Mouse (Mus musculus): ENCODE data around the gene Mrps30. TPM values are rescaled to one million over a fixed set of nuclear protein-coding genes. Genes with fewer than 3 reads are reported as not detected.

The Mrps30 gene
- polyA plus RNA-seq, 1 experiment from 2014 or later, result 28.0 TPM

DNA sequence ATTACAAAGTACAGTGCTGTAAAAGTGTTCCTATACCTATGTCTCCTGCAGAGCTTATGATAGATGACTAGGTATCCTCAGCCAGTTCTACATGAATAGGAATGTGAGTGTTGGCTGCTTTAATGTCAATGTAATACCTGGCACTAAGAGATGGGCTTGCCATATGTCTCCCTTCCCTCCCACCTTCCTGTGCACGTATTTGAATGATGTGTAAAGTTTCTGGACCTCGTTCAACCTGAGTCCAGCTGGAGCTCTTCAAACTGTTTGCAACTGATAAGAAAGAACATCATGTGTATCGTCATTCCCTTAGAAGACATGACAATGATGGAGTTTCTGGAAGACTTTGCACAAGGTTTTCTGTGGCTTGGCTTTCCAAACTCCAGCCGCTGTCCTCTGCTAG, 14.2 kb downstream of the Mrps30 start:
- Histone ChIP-seq H3K9me3 (no peaks in the 10 kb centered on the region), H3K27ac (replicated peaks) (no peak overlapping the region), H3K27me3 (replicated peaks) (no peaks in the 10 kb centered on the region), H3K9ac (no peak overlapping the region), H3K4me3 (no peak overlapping the region), H3K4me2 (no peak overlapping the region), H3K36me3 (peaks cover 14% of the 10 kb centered on the region), H3K4me1 (no peaks in the 10 kb centered on the region)
- no peak for ATAC-seq (ENCODE audit: extremely low read depth, insufficient number of reproducible peaks, low FRiP score, low TSS enrichment)
- WGBS, result 48% methylated on average over 4 of the region's 4 CpGs

DNA sequence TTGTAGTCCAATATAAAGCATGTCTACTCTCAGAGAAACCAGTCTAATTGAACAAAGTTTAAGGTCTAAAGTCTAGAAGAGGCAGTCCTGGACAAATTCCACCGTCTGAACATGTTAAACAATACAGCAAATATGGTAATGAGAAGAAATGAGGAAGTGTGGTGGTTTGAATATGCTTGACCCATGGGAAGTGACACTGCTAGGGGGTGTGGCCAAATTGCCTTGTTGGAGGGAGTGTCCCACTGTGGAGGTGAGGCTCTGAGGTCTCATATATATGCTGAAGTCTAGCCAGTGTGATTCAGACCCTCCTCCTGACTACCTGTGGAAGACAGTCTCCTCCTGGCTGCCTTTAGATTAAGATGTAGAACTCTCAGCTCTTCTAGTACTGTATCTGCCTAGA, 21.3 kb downstream of the Mrps30 start:
- Histone ChIP-seq H3K4me3 (no peak overlapping the region), H3K4me2 (no peak overlapping the region), H3K27me3 (replicated peaks) (no peaks in the 10 kb centered on the region), H3K9ac (no peak overlapping the region), H3K27ac (replicated peaks) (no peak overlapping the region), H3K36me3 (no peaks in the 10 kb centered on the region), H3K9me3 (no peaks in the 10 kb centered on the region), H3K4me1 (no peaks in the 10 kb centered on the region)
- WGBS, result 62% methylated on average over 1 of the region's 1 CpGs
- no peak for ATAC-seq (ENCODE audit: extremely low read depth, insufficient number of reproducible peaks, low FRiP score, low TSS enrichment)

DNA sequence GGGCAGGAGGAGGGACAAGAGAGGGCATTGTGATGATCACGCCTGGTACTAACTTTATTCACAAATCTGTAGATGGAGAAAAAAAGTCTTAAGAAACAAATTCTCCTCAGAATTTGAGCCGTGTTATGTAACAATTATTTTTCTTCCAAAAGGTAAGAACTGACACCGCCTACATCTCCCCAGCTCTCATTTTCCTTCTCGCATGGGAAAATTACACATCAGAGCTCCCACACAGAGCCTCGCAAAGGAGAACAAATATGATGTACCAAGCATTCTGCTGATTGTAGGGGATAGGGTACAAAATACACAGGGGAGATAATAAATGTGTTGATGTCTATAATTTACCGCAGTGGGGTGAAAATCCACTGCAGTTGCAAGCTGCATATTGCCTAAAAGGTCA, 23.7 kb downstream of the Mrps30 start:
- no peak overlapping the region for H3K4me2 ChIP-seq
- H3K9ac ChIP-seq, result no peak overlapping the region
- no peaks in the 10 kb centered on the region for H3K9me3 ChIP-seq
- no peak overlapping the region for H3K27ac ChIP-seq (replicated peaks)
- no peaks in the 10 kb centered on the region for H3K4me1 ChIP-seq
- WGBS, result 82% methylated on average over 6 of the region's 6 CpGs
- H3K4me3 ChIP-seq, result no peak overlapping the region
- no peak for ATAC-seq (ENCODE audit: extremely low read depth, insufficient number of reproducible peaks, low FRiP score, low TSS enrichment)
- H3K27me3 ChIP-seq (replicated peaks), result no peaks in the 10 kb centered on the region
- H3K36me3 ChIP-seq, result no peaks in the 10 kb centered on the region

DNA sequence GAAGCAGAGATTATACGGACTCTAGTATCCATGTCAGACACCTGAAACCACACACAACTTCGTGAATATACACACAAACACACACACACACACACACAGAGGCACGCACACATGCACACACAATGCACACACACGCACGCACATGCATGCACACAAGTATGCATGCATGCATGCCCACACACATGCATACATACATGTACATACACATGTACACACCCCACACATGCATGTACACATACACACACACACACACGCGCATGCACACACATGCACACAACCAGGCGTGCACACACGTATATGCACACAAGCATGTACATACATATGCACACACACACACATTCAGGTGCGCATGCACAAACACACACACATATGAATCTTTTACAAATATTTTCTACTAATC, 36.2 kb downstream of the Mrps30 start:
- WGBS, result 84% methylated on average over 10 of the region's 10 CpGs
- Histone ChIP-seq H3K4me1 (no peaks in the 10 kb centered on the region), H3K27me3 (replicated peaks) (no peaks in the 10 kb centered on the region), H3K9me3 (no peaks in the 10 kb centered on the region), H3K36me3 (no peaks in the 10 kb centered on the region), H3K4me2 (no peak overlapping the region), H3K27ac (replicated peaks) (no peak overlapping the region), H3K4me3 (no peak overlapping the region), H3K9ac (no peak overlapping the region)
- ATAC-seq (ENCODE audit: extremely low read depth, insufficient number of reproducible peaks, low FRiP score, low TSS enrichment), result no peak

DNA sequence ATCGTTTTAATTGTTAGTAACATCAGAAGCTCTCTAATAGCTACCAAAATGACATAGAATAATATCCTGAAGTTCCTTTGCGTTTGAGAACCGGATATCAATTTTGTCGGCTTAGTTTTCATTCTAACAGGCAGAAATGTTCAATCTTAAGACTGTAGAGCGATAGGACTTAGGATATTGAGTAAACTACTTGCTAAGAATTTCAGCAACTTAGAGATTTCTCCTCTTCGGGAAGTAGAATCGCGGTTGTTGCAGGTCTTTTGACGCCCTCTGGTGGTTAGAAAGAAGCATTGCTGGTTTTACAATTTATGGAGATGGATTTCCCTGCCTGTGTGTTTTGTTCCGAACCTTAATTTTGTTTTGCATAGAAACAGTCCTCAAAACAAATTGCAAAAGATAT, 36.8 kb downstream of the Mrps30 start:
- Histone ChIP-seq H3K4me3 (no peak overlapping the region), H3K9me3 (no peaks in the 10 kb centered on the region), H3K4me1 (no peaks in the 10 kb centered on the region), H3K27me3 (replicated peaks) (no peaks in the 10 kb centered on the region), H3K9ac (no peak overlapping the region), H3K27ac (replicated peaks) (no peak overlapping the region), H3K36me3 (no peaks in the 10 kb centered on the region), H3K4me2 (peak overlapping the region; percentile 45)
- 18% methylated on average over 10 of the region's 10 CpGs for WGBS
- no peak for ATAC-seq (ENCODE audit: extremely low read depth, insufficient number of reproducible peaks, low FRiP score, low TSS enrichment)

Other genes with a start within 250 kb of the Mrps30 start
- 0.52 and 0.55 TPM in 2 replicates for gene B430218F22Rik, start 622 bp downstream of the Mrps30 start, polyA plus RNA-seq (2015; fragmentation: Nextera tagmentation; extraction: Ambion mirVana)

Measured in heart, embryonic 13.5 days (tissue).